Mouse (Mus musculus): ENCODE measurements at regions not wholly inside any gene's neighbourhood (a gene's known extent, or its start where the extent isn't known, plus 50 kb on each side); places are given as distances from the start of the nearest gene placed in this dataset.

DNA sequence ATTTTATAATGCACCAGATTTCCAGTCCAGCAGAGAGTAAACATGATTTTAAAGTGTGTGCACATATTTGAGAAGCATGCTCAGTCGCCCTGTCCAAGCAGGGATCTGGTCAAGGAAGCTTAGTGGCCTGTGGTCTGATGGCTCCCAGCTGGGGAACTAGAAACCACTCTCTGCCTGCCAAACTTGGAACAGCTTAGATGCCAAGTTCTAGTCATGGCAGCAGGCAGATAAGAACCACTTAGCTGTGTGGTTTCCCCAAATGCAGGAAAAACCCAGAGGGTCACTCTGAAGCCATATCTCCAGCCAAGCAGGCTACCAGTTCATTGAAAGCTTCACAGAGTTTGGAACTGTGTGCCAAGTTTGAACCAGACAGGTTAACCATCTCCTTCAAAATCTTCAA, 86.1 kb downstream of the Fam114a2 start:
- intact Hi-C loops (cut with DNase I) = no loop called here

DNA sequence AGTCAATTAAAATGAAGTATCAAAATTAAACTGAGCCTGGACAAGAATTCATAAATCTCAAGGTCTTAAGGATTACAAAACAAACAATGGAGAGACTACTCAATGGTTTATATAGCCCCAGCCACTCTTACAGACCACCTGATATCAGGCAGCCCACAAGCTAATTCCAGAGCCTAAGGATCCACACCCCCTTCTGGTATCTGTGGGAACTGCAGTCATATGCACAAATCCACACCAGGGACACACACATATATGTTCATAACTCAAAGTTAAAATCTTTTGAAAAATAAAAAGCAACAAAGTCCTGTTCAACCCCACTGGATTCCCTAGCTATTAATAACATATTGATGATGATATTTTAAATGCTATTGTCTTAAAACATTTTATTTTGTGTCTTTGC, 86.5 kb downstream of the Fam114a2 start:
- intact Hi-C loops (cut with DNase I) = no loop called here
- no peak for DNase-seq (ENCODE audit: low spot score in 2 of 2)

More for the DNA sequence above, 86.1 kb downstream of the Fam114a2 start:
- DNase-seq (ENCODE audit: low spot score in 2 of 2) = no peak

DNA sequence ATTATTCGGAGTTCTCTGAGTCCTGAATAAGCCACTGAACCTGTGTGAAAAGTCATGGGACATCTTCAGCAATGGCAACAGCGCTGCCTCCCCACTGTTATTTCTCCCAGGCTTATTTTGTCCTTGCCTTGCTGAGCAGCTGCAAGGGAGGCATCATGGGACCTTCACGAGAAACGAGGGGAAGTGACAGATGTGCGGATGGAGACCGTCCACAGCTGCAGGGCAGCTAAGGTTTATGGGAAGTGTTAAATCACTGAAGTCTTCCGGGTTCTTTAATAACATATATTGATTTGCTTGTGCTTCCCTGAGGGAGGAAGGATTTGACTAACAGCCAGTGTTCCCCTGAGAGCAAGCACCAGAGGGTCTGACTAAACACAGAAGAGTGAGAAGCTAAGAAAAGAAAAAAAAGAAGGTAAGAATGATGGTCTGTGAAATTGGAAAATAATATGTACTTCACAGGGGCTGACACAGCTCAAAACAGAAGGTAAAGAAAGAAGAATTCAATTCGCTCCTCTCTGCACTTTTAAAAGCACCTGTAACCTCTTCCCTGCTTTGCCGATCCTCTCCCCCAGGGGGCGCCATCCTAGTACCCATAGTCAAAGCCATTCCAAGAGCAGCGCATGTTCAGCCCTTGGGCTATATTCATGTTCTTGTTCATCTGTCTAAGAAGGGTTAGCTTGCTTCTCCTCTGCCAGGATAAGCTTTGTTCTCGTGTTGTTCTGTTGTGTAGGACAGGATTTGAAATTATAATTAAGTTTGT, 92.2 kb downstream of the Fam114a2 start:
- intact Hi-C loops (cut with DNase I) = no loop called here
- DNase-seq (ENCODE audit: low spot score in 2 of 2) = no peak

DNA sequence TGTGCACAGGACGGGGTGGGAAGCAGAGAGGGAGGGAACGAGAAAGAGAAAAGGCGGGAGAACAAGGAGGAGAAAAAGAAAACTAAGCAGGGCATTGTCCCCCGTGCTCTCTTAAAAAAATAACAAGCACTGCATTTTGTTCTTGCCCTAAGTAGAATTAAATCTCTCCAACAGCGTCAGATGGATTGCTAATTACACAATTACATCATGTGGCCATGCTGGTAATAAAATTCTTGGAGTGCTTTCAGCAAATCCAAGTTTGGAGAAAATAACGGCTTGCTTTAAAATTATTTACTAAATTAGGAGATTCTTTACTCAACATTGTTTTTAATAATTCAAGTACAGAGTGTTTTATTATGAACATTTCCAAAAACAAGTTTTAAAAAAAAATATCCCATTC, 99.0 kb downstream of the Fam114a2 start:
- intact Hi-C loops (cut with DNase I) = no loop called here

DNA sequence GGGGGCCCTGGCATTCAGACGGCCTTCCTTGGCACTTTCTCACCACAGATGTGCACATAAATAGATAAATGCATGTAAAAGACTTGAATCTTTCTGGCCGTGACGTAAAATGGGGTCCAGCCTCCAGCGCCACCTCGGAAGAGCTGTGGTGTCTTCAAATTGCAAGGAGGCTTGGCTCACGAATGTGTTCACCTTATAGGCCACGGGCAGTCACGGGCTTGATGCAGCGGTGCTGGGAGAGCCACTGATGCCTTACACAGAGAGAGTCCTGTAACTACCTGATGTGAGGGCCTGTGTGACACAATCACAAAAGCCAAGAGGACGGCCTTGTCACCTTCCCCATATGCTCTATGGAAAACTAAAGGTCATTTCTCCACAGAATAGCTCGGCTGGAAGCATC, 102.4 kb downstream of the Fam114a2 start:
- DNase-seq (ENCODE audit: low spot score in 2 of 2) = no peak
- intact Hi-C loops (cut with DNase I) = no loop called here

More for the DNA sequence above, 99.0 kb downstream of the Fam114a2 start:
- no peak for DNase-seq (ENCODE audit: low spot score in 2 of 2)

DNA sequence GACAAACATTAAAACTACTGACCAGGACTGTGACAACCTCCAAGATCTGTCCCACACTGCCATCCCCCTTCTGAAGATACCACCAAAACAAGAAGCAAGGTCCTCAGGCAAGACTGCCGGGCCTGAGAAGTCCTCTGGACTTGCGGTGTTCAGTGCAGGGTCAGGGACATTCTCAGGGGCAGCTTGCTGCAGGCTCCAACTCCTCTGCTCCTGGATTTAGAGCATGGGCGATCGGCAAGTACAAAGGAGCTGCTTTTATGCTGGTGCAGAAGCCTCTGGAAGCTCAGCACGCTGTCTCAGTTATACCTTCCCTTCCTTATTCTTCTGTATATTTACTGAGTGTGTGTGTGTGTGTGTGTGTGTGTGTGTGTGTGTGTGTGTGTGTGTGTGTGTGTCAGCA, 103.2 kb downstream of the Fam114a2 start:
- DNase-seq (ENCODE audit: low spot score in 2 of 2) = no peak
- intact Hi-C loops (cut with DNase I) = no loop called here

DNA sequence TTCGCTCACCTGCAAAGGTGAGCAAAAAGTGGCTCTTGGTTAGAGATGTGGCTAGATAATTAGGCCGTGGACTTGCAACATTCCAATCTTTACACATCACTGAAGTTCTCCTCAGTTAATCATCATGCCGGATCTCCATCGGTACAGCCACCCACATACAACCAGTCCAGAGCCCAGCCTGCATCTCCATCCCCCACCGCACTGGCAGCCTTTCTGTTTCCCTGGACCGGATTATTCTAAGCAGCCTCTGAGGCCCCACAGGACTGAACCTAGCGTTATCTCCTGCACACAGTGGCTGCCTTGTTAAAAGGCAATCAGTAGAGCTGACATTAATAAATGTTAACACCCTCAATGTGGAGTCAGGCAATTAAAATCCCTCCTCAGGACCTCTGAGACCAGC, 103.7 kb downstream of the Fam114a2 start:
- DNase-seq (ENCODE audit: low spot score in 2 of 2) = peak; percentile 34 to 64
- intact Hi-C loops (cut with DNase I) = no loop called here

DNA sequence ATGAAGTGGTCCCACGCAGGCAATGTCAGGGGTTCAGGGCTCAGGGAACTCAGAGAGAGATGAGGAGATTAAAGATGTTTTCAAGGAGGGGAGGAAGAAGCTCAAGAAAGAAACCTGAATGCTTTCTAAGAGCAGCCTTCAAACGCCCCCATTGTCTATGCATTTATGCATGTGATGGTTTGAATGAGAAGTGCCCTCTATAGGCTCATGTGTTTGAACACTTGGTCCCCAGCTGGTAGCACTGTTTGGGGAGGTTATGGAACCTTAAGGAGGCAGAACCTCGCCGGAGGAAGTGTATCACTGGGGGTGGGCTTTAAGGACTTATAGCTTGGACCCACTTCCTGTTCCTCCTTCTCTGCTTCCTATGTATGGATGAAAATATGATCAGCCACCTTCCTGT, 105.1 kb downstream of the Fam114a2 start:
- peak in 1 of 2 experiments; percentile 58 for DNase-seq (ENCODE audit: low spot score in 2 of 2)
- intact Hi-C loops (cut with DNase I) = loop anchor here (2.0 kb wide), 2 partner anchors 16 to 94 kb away; no protein-coding TSS in a partner anchor

DNA sequence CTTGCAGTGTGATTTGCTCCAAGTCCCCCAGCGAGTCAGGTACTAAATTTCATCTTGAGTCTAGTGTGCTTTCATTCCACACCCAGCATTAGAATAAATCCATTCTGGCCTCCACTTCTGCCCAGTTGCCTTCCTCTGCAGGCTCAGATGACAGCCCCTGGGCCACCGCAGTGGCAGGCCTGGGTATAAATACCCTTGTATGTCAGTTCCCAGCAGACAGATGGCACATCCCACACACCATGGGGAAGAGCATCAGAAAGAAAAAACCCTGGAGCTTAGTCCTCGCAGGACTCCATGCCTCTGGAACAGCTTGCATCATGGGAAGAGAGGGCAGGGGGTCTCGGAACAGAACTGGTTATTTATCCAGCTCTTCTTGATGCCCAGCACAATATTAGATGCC, 105.7 kb downstream of the Fam114a2 start:
- DNase-seq (ENCODE audit: low spot score in 2 of 2) = peak; percentile 70 to 91
- intact Hi-C loops (cut with DNase I) = loop anchor here (2.0 kb wide), 2 partner anchors 16 to 94 kb away; no protein-coding TSS in a partner anchor

DNA sequence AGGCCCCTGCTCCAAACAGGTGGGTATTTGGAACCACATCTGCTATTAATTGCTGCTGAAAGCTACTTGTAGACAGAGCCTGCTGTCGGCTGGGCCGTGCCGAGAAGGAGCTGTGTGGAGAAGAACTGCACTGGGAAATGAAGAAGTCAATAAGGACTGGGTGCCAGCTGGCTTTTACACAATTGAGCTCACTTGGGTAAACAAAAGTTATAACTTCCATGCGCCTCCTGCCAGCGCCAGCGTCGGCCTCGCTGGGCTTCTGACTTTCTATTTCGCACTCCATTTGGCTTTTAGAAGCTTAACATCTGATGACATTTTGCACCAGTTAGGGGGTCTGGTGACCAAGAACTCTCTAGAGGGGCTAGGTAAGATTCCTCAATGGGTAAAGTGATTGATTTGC, 114.2 kb downstream of the Fam114a2 start:
- no peak for DNase-seq (ENCODE audit: low spot score in 2 of 2)
- intact Hi-C loops (cut with DNase I) = no loop called here

DNA sequence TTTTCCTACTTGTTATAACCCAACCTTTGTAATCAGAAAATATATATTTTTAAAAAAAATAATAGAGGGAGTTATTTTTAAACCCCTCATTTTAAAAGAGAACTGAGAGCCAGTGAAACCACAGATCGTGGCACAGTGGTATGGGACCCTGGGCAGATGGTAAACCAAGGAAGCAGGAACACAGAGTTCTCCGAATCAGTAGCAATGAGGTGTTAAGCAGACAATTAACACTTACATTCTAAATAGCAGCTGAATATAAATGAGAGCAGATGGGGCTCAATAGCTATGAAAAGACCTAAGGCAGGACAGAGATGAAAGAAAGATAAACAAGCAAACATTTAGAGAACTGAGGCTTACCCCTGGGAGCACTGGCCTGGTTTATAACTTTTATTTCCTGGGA, 116.8 kb downstream of the Fam114a2 start:
- intact Hi-C loops (cut with DNase I) = no loop called here
- DNase-seq (ENCODE audit: low spot score in 2 of 2) = no peak

DNA sequence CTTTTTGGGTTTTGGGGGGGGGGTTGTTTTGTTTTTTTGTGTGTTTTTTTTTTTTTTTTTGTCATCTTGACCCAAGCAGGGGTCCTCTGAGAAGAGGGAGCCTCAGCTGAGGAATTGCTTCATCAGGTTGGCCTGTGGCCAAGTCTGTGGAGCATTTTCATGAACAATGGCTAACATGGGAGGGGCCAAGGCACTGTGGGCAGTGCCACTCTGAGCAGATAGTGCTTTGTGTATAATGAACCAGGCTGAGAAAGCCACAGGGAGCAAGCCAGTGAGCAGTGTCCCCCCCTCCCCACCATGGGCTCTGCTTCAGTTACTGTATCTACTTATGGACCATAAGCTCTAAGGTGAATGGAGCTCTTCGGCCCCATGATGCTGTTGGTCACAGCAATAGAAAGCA, 119.1 kb downstream of the Fam114a2 start:
- no peak for DNase-seq (ENCODE audit: low spot score in 2 of 2)
- intact Hi-C loops (cut with DNase I) = no loop called here

DNA sequence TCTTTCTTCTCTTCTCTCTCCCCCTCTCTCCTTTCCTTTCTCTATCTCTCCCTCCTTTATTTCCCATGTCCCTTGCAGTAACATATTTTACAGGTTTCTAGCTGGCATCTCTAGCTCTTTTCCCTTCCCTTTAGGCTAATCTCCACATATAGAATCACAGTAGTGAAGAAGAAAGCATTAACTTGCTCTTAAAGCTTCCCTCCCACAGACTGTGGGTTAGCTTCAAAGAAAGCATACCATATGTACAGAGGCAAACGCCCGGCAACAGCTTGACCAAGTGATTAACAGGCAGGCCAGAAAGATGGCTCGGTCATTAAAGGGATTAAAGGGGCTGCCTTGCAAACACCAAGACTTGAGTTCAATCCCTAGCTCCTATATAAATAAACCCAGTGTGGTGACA, 122.0 kb downstream of the Fam114a2 start:
- DNase-seq (ENCODE audit: low spot score in 2 of 2) = peak in 1 of 2 experiments; percentile 54
- intact Hi-C loops (cut with DNase I) = loop anchor here (2.0 kb wide), 1 partner anchor 16 kb away; no protein-coding TSS in a partner anchor

DNA sequence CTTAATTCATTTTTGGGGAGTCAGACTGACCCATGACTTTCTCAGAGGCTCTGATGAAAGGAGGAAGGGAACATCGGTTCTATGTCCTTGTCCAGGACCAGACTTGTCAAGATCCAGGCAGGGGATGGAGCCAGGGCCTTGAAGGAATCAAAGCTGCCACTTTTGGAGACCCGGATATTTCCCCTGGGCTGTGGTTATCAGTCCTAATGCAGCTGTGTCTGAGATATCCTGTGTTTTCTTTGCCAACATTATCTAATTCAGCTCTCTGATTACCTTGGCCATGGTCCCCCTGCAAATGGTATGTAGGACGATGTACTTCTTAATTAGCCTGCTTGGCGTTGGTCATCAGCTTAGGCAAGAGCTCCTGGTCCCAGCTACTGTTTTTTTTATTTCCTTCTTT, 127.6 kb downstream of the Fam114a2 start:
- intact Hi-C loops (cut with DNase I) = no loop called here
- DNase-seq (ENCODE audit: low spot score in 2 of 2) = no peak

All from left cerebral cortex, postnatal 25 days (tissue).